Mouse (Mus musculus): ENCODE data around the gene Zfp420. TPM values are rescaled to one million over a fixed set of nuclear protein-coding genes. Genes with fewer than 3 reads are reported as not detected.
"Not testable (repeated sequence)": the region's sequence is repeated elsewhere in the genome, so short reads cannot be mapped to it uniquely, and the experiment has no call there.

Gene Zfp420
- 1 to 10 TPM; 3.3 to 3.9 TPM for total RNA-seq (2021)
- long read RNA-seq, experiment 1, partial matches to known transcripts = 0 of 3 reads
- long read RNA-seq, experiment 1, other reads (novel, unspliced or antisense) = 1 of 3 reads
- long read RNA-seq, experiment 2 = 0 reads

GRCm38 (mm10) chr7:29859532-29860517 lies at the start of gene Zfp420:
Zfp420 (plus strand) TSS chr7:29859979.
- DNase-seq = peak; percentile 94

- DNase-seq = no peak
Observed at GRCm38 (mm10) chr7:29812244-29812643, 47.5 kb upstream of the Zfp420 start.

- no peak for DNase-seq
Observed at GRCm38 (mm10) chr7:29814381-29814780, 45.4 kb upstream of the Zfp420 start.

- no peak for DNase-seq
Observed at GRCm38 (mm10) chr7:29815061-29815784, 44.6 kb upstream of the Zfp420 start.

- DNase-seq = peak; percentile 92 to 96
Observed at GRCm38 (mm10) chr7:29815910-29816429, 43.8 kb upstream of the Zfp420 start, which contains the start of gene Zfp790. Zfp790 (plus strand) TSS chr7:29816114.

GRCm38 (mm10) chr7:29818619-29819254 lies 41.0 kb upstream of the Zfp420 start:
- peak; percentile 87 to 92 for DNase-seq

GRCm38 (mm10) chr7:29828001-29828400 lies 31.8 kb upstream of the Zfp420 start:
- DNase-seq = no peak

GRCm38 (mm10) chr7:29829804-29830203 lies 30.0 kb upstream of the Zfp420 start:
- DNase-seq = no peak

- no peak for DNase-seq
Observed at GRCm38 (mm10) chr7:29836816-29837215, 23.0 kb upstream of the Zfp420 start.

- DNase-seq = no peak
Observed at GRCm38 (mm10) chr7:29839256-29839655, 20.5 kb upstream of the Zfp420 start.

GRCm38 (mm10) chr7:29842105-29842504 lies 17.7 kb upstream of the Zfp420 start:
- no peak for DNase-seq

- no peak for DNase-seq
Observed at GRCm38 (mm10) chr7:29844616-29845015, 15.2 kb upstream of the Zfp420 start.

GRCm38 (mm10) chr7:29852831-29853218 lies 7.0 kb upstream of the Zfp420 start:
- DNase-seq = no peak

GRCm38 (mm10) chr7:29853219-29853842 lies 6.4 kb upstream of the Zfp420 start, which contains the start of gene Zfp940:
Zfp940 (minus strand) TSS chr7:29853669.
- DNase-seq = peak; percentile 88 to 95

- DNase-seq = no peak
Observed at GRCm38 (mm10) chr7:29861660-29862059, 1.9 kb downstream of the Zfp420 start.

- no peak for DNase-seq
Observed at GRCm38 (mm10) chr7:29874256-29874655, 14.5 kb downstream of the Zfp420 start.

- not testable (repeated sequence) for DNase-seq
Observed at GRCm38 (mm10) chr7:29877561-29877960, 17.8 kb downstream of the Zfp420 start.

- DNase-seq = no peak
Observed at GRCm38 (mm10) chr7:29880056-29880455, 20.3 kb downstream of the Zfp420 start.

- DNase-seq = no peak
Observed at GRCm38 (mm10) chr7:29880916-29881315, 21.1 kb downstream of the Zfp420 start.

- DNase-seq = no peak
Observed at GRCm38 (mm10) chr7:29890501-29890900, 30.7 kb downstream of the Zfp420 start.

- no peak for DNase-seq
Observed at GRCm38 (mm10) chr7:29892756-29893155, 33.0 kb downstream of the Zfp420 start.

Measured in heart, adult 18-20 months (tissue).